Mouse (Mus musculus) liver, embryonic 11.5 days (tissue): ENCODE measurements around the gene Cybc1. TPM values are rescaled to one million over a fixed set of nuclear protein-coding genes. Genes with fewer than 3 reads are reported as not detected.

Experiments
- ATAC-seq: fragments of 200-750 bp; cut with Nextera tagmentation; replicated peaks from 2 replicates; pipeline ENCODE4 v1.8.0; 2017; ENCODE audit warnings: moderate number of reproducible peaks, mild to moderate bottlenecking, moderate TSS enrichment, moderate library complexity; ENCODE audit not compliant: low FRiP score
- DNase-seq: peaks from one replicate; pipeline ENCODE4 v3.0.0-alpha.2; 2017; ENCODE audit warnings: low spot score
- H3K27ac ChIP-seq: fragments of 300-500 bp; sonication (generic); 2 replicates; pipeline ENCODE4 v1.5.1; 2014; ENCODE audit warnings: mild to moderate bottlenecking, low read depth, low read length, control low read depth
- H3K27me3 ChIP-seq: fragments of 300-500 bp; sonication (generic); replicated peaks from 2 replicates; pipeline ENCODE4 v1.6.1; 2014; ENCODE audit warnings: low read length, mixed read lengths; ENCODE audit not compliant: control insufficient read depth, insufficient read depth
- H3K36me3 ChIP-seq: fragments of 300-500 bp; sonication (generic); 2 replicates; pipeline ENCODE4 v1.6.1; 2014; ENCODE audit warnings: mild to moderate bottlenecking, low read length, moderate library complexity, mixed read lengths; ENCODE audit not compliant: control insufficient read depth, insufficient read depth
- H3K4me1 ChIP-seq: fragments of 300-500 bp; sonication (generic); replicated peaks from 2 replicates; pipeline ENCODE4 v1.6.1; 2014; ENCODE audit warnings: low read length, mixed read lengths; ENCODE audit not compliant: control insufficient read depth, insufficient read depth
- H3K4me2 ChIP-seq: fragments of 300-500 bp; sonication (generic); 2 replicates; pipeline ENCODE4 v1.6.1; 2014; ENCODE audit warnings: mild to moderate bottlenecking, control low read depth, moderate library complexity
- H3K4me3 ChIP-seq: fragments of 300-500 bp; sonication (generic); 2 replicates; pipeline ENCODE4 v1.5.1; 2014; ENCODE audit warnings: low read depth, low read length, control low read depth
- H3K9ac ChIP-seq: fragments of 300-500 bp; sonication (generic); 2 replicates; pipeline ENCODE4 v1.6.1; 2014; ENCODE audit warnings: low read depth, low read length, control low read depth
- H3K9me3 ChIP-seq: fragments of 300-500 bp; sonication (generic); 2 replicates; pipeline ENCODE4 v1.6.1; 2016; ENCODE audit warnings: low read length, inconsistent platforms, mixed read lengths; ENCODE audit not compliant: control insufficient read depth
- WGBS: fragments of 180-500 bp; shearing (Covaris S2); extraction: QIAGEN DNeasy Blood & Tissue Kit; methylation state at CpG from one replicate; pipeline ENCODE4 v1.1.7; 2014; 5-methylcytosine and 5-hydroxymethylcytosine counted together
- polyA plus RNA-seq: library from polyadenylated mRNA; unstranded; fragments of >200 nt; fragmentation: Nextera tagmentation; extraction: Ambion mirVana; gene quantifications from 2 replicates; pipeline ENCODE4 v1.2.1, GENCODE M21; 2014

Cybc1 gene
- polyA plus RNA-seq, 1 experiment from 2014 or later: 35.1 TPM

DNA sequence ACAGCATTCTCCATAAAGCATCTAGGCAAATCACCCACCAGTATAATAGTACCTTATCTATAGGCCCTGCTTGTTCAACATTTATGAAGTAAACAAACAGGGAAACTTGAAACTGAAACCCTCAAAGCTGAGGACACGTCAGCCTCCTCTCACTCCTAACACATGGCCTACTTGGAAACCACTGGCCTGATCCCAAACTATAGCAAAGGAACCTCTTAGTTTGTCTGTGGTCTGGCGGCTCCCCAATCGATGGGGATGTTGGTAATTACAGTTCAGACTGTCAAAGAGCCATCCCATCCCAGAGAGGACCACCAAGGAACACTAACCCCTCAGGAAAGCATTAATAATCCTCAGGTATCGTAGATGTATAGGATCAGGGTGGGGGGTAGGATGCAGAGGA lies 29.3 kb downstream of the Cybc1 start:
- WGBS: 81% methylated on average over 4 of the region's 4 CpGs
- Histone ChIP-seq H3K4me2 (no peak overlapping the region), H3K9ac (no peak overlapping the region), H3K36me3 (no peaks in the 10 kb centered on the region), H3K27ac (no peak overlapping the region), H3K9me3 (no peaks in the 10 kb centered on the region), H3K27me3 (no peaks in the 10 kb centered on the region), H3K4me3 (no peak overlapping the region), H3K4me1 (peaks cover 7% of the 10 kb centered on the region)
- no peak for DNase-seq
- ATAC-seq: no peak

DNA sequence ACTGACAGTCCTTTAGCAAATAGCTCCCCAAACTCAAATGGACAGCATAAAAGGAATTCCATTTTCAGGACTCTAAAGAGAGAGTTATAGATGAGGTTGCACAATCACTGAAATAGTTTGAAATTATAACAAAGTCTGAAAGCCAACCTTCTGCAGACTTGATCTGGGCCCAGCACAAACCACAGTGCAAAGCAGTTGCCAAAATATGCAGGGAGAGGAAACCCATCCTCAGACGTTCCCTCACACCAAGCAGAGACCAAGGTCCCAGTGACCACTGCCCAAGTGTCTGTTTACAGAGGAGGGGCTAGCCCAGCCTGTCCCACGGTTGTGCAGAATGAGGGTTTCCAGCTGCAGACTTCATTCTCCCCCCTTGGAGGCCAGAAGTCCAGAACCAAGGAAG lies 30.5 kb downstream of the Cybc1 start:
- H3K4me1 ChIP-seq: peaks cover 3% of the 10 kb centered on the region
- no peaks in the 10 kb centered on the region for H3K9me3 ChIP-seq
- ATAC-seq (no peak), DNase-seq (no peak)
- no peak overlapping the region for H3K4me2 ChIP-seq
- H3K36me3 ChIP-seq: no peaks in the 10 kb centered on the region
- no peaks in the 10 kb centered on the region for H3K27me3 ChIP-seq
- H3K9ac ChIP-seq: no peak overlapping the region
- 40% methylated on average over 2 of the region's 2 CpGs for WGBS
- H3K4me3 ChIP-seq: no peak overlapping the region
- no peak overlapping the region for H3K27ac ChIP-seq

DNA sequence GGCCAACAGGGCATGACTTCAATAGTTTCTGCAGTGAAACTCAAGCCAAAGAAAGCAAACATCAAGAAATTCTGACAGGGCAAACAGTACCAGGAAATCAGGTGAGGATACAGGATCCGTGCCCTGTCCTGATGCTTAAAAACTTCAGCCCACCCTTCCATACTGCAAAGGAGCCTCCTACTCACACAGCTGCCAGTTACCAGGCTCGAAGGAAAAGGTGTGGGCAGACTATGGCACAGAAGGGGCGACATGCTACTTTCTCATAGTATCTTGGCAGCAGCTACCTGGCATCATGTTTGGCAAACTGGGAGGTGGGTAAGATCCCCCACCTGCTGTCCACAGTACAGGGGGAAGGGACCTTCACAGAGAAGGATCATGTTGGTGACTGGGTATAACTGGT lies 35.7 kb downstream of the Cybc1 start:
- Histone ChIP-seq H3K9ac (no peak overlapping the region), H3K4me1 (no peaks in the 10 kb centered on the region), H3K36me3 (no peaks in the 10 kb centered on the region), H3K9me3 (no peaks in the 10 kb centered on the region), H3K27ac (no peak overlapping the region), H3K27me3 (no peaks in the 10 kb centered on the region), H3K4me3 (no peak overlapping the region), H3K4me2 (no peak overlapping the region)
- DNase-seq: no peak
- no peak for ATAC-seq
- 74% methylated on average over 3 of the region's 3 CpGs for WGBS

DNA sequence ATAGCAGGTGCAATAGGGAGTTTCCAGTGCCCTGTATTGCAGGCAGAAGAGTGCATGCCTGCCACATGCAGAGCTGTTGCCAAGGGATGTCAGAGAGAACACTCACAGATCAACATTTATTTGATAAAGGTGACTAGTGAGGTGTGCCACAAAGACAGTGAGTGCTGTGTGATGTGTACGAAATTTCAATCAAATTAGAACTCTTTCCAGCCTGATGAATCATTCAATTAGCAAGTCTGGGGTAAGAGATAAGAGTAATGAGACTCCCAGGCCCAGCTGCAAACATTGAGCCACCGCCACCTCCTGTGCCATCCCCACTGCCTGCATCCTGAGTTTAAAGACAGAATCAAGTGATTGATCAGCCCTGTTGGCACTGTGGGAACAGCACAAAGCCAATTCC lies 36.4 kb downstream of the Cybc1 start:
- H3K27ac ChIP-seq: no peak overlapping the region
- H3K27me3 ChIP-seq: no peaks in the 10 kb centered on the region
- H3K4me3 ChIP-seq: no peak overlapping the region
- 50% methylated on average over 2 of the region's 2 CpGs for WGBS
- no peak for DNase-seq
- H3K9me3 ChIP-seq: no peaks in the 10 kb centered on the region
- no peak overlapping the region for H3K9ac ChIP-seq
- no peaks in the 10 kb centered on the region for H3K36me3 ChIP-seq
- H3K4me2 ChIP-seq: no peak overlapping the region
- no peaks in the 10 kb centered on the region for H3K4me1 ChIP-seq
- no peak for ATAC-seq

GRCm38 (mm10) chr11:121189681-121190080 lies 39.4 kb downstream of the Cybc1 start:
- H3K27ac ChIP-seq: no peak overlapping the region
- ATAC-seq (no peak), DNase-seq (no peak)
- H3K4me2 ChIP-seq: no peak overlapping the region
- WGBS: 84% methylated on average over 3 of the region's 3 CpGs
- no peaks in the 10 kb centered on the region for H3K27me3 ChIP-seq
- H3K36me3 ChIP-seq: no peaks in the 10 kb centered on the region
- H3K4me3 ChIP-seq: no peak overlapping the region
- H3K4me1 ChIP-seq: no peaks in the 10 kb centered on the region
- no peaks in the 10 kb centered on the region for H3K9me3 ChIP-seq
- no peak overlapping the region for H3K9ac ChIP-seq

DNA sequence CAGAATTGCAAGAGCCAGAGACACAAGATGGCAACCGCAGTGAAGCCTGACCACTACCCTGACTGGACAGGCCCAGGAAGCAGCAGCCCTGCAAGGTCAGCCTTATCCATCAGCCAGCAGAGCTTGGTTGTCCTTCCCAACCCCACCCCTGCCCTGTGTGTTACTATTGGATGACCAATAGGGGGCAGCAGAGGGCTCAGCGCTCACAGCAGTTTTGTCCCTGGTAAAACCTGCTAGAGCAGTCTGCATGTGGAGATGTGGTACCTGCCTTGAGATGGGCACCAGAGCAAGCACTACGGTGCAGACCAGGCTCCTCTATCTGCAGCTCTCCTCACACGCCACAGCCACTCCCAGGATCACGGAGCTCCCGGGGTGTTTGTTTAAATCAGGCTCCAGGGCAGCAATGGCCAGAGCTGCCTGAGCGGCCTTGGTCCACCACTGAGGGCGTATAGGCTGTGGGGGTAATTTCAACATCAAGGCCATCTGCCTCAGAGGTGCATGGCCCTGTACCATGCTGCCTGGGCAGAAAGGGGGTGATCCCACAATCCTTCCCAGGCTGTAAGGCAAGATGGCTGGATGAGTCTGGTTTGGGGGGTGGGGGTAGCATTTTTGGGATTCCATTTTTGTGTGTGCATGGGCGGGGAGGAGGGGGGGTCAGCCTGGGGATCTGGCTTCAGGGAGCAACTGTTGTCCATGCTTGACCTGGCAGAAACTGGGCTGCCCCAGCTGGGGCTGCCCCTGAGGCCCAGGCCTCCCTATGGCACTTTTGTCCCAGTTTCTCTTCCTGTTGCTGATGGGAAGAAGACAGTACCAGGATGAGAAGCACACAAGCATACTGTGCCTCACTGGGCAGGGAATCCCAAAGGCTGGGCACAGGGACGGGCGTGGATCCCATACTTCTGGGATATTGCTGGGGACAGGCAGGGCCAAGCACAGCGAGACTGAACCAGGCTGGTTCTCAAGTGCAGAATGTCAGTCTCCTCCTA lies 52.5 kb downstream of the Cybc1 start:
- no peak overlapping the region for H3K27ac ChIP-seq
- DNase-seq (peak; percentile 50), ATAC-seq (peak; percentile 62)
- 55% methylated on average over 12 of the region's 12 CpGs for WGBS
- H3K4me2 ChIP-seq: no peak overlapping the region
- H3K4me3 ChIP-seq: no peak overlapping the region
- H3K36me3 ChIP-seq: no peaks in the 10 kb centered on the region
- H3K9me3 ChIP-seq: no peaks in the 10 kb centered on the region
- H3K4me1 ChIP-seq: 0 out of 2 replicates have a peak, but pooled peaks cover 4% of the 10 kb centered on the region
- no peak overlapping the region for H3K9ac ChIP-seq
- H3K27me3 ChIP-seq: no peaks in the 10 kb centered on the region

GRCm38 (mm10) chr11:121174234-121174633 lies 54.9 kb downstream of the Cybc1 start:
- no peaks in the 10 kb centered on the region for H3K27me3 ChIP-seq
- H3K9me3 ChIP-seq: no peaks in the 10 kb centered on the region
- no peak overlapping the region for H3K27ac ChIP-seq
- no peaks in the 10 kb centered on the region for H3K36me3 ChIP-seq
- H3K4me1 ChIP-seq: 0 out of 2 replicates have a peak, but pooled peaks cover 4% of the 10 kb centered on the region
- WGBS: 52% methylated on average over 3 of the region's 3 CpGs
- ATAC-seq (no peak), DNase-seq (no peak)
- no peak overlapping the region for H3K4me3 ChIP-seq
- no peak overlapping the region for H3K4me2 ChIP-seq
- H3K9ac ChIP-seq: no peak overlapping the region

DNA sequence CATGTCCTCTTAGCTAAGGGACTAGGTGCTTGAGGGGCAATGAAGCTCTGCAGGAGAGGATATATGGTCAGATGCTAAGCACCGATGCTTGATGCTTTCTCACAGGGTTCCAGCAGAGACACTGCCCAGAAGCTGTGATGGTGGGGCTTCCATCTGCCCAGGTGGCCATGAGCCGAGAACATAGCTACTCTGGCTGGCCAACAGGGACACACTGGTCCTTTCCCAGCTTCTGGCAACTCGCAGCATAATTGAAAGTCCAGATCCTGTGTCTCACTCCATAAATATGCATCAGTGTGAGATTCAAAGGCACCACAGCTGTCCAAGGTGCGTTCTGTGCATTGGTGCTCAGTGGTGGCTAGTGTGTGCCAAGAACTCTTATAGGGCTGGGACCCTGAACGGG lies 55.9 kb downstream of the Cybc1 start:
- H3K9me3 ChIP-seq: no peaks in the 10 kb centered on the region
- no peak overlapping the region for H3K4me2 ChIP-seq
- no peak overlapping the region for H3K27ac ChIP-seq
- no peak for DNase-seq
- H3K4me1 ChIP-seq: 0 out of 2 replicates have a peak, but pooled peaks cover 4% of the 10 kb centered on the region
- H3K36me3 ChIP-seq: no peaks in the 10 kb centered on the region
- ATAC-seq: no peak
- no peak overlapping the region for H3K4me3 ChIP-seq
- no peaks in the 10 kb centered on the region for H3K27me3 ChIP-seq
- WGBS: 76% methylated on average over 5 of the region's 5 CpGs
- H3K9ac ChIP-seq: no peak overlapping the region
